Mouse (Mus musculus) C2C12 (cell line): ENCODE measurements at regions not wholly inside any gene's neighbourhood (a gene's known extent, or its start where the extent isn't known, plus 50 kb on each side); places are given as distances from the start of the nearest gene placed in this dataset.

Source experiments
- CEBPB ChIP-seq: IDR thresholded peaks from one replicate; pipeline ENCODE4 v1.6.1; 2011; ENCODE audit warnings: low read depth, mild to moderate bottlenecking, control low read depth, moderate library complexity
- CTCF ChIP-seq: IDR thresholded peaks from one replicate; pipeline ENCODE4 v1.5.1; 2011; ENCODE audit not compliant: control insufficient read depth, insufficient read depth, insufficient read length
- FOSL1 ChIP-seq: IDR thresholded peaks from one replicate; pipeline ENCODE4 v1.8.0; 2011; ENCODE audit warnings: mild to moderate bottlenecking, low read length; ENCODE audit not compliant: poor library complexity, insufficient read depth, severe bottlenecking
- MAX ChIP-seq: IDR thresholded peaks from one replicate; pipeline ENCODE4 v1.6.1; 2011; ENCODE audit warnings: mild to moderate bottlenecking, control low read depth
- MYOD1 ChIP-seq: IDR thresholded peaks from one replicate; pipeline ENCODE4 v1.6.1; 2011; ENCODE audit warnings: low read depth; ENCODE audit not compliant: control insufficient read depth, insufficient read length
- MYOG ChIP-seq: IDR thresholded peaks from one replicate; pipeline ENCODE4 v1.6.1; 2011; ENCODE audit not compliant: control insufficient read depth, insufficient read length; ENCODE audit errors: extremely low read depth
- USF1 ChIP-seq: IDR thresholded peaks from one replicate; pipeline ENCODE4 v1.6.1; 2011; ENCODE audit warnings: low read depth, mild to moderate bottlenecking, control low read depth, moderate library complexity

- TF ChIP-seq CTCF (no peak), MAX (no peak), MYOD1 (no peak), USF1 (no peak), CEBPB (no peak), FOSL1 (no peak), MYOG (no peak)
Observed at GRCm38 (mm10) chr15:36417426-36417825, 590.1 kb downstream of the Zfp706 start.
